ENCODE assay signal across 12 mouse cellular contexts in the genomic region with DNA sequence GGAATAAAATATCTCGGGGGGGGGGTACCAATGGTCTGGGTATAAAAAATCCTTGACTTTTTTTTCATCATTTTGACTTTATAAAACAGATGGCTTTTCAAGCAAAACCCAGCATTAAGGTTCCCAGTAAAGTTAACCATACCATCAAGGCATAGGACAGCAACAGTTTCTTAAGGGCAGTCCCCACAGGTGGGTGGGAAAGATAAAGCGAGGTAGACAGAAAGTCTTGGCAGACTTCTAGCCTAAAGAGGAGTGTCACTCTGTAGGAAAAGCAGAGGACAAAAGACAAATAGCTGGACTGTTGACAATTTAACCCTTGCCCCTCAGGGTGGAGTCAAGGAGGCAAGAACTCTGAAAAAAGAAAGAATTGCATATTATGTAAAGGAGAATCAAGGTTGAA. TPM values are rescaled to one million over a fixed set of nuclear protein-coding genes. Genes with fewer than 3 reads are reported as not detected.
DNase-seq lines count a peak whose midpoint lies in the region; ATAC-seq and TF ChIP-seq lines count a peak whose summit lies in the region.
"Had no signal": no experiment of that assay in that cellular context is flagged by ENCODE, and none has a peak within 500 bp of the region (broad histone marks: within the 10 kb centered on the region; RNA-seq: fewer than 3 reads in every experiment).

No protein-coding gene starts in this region.

- TF ChIP-seq POLR2A in MEL (IDR thresholded peaks at IDR 0.05; ENCODE audit: control insufficient read depth in 1 of 2, insufficient read depth in 1 of 2, low read depth in 1 of 2, low read length in 2 of 2, poor library complexity in 1 of 2): no peak

- H3K4me1 ChIP-seq in intestine, embryonic 14.5 days (replicated peaks; ENCODE audit: control insufficient read depth, insufficient read depth, low read length): peaks cover 17% of the 10 kb centered on the region
- peaks cover 9% of the 10 kb centered on the region; the same call in 1 of the 2 replicates for H3K4me1 ChIP-seq in intestine, postnatal 0 days (replicated peaks; ENCODE audit: control insufficient read depth, insufficient read depth, low read length)
- peaks cover 0 to 13% of the 10 kb centered on the region in 2 experiments; a peak in 3 of 4 replicates for H3K4me1 ChIP-seq in MEL (ENCODE audit: control insufficient read depth in 1 of 2, insufficient read depth in 2 of 2, low read length in 2 of 2)
- peaks cover 13% of the 10 kb centered on the region for H3K4me1 ChIP-seq in embryonic facial prominence, embryonic 14.5 days (ENCODE audit: control insufficient read depth, insufficient read depth, low read length)
- peaks cover 33 to 48% of the 10 kb centered on the region in 2 experiments for H3K4me1 ChIP-seq in liver, embryonic 14.5 days (replicated peaks; ENCODE audit: control insufficient read depth in 2 of 2, insufficient read depth in 2 of 2, low read length in 1 of 2)

- H3K27ac ChIP-seq in intestine, embryonic 14.5 days (ENCODE audit: low read depth): no peak overlapping the region
- no peak overlapping the region for H3K27ac ChIP-seq in intestine, postnatal 0 days (ENCODE audit: low read depth, low read length)
- H3K27ac ChIP-seq in MEL (ENCODE audit: control insufficient read depth, low read depth, low read length): no peak overlapping the region
- no peak overlapping the region for H3K27ac ChIP-seq in embryonic facial prominence, embryonic 14.5 days (replicated peaks; ENCODE audit: low read depth, low read length)
- peak overlapping the region; percentile 99 for H3K27ac ChIP-seq in liver, embryonic 14.5 days
- H3K27ac ChIP-seq: limb, embryonic 15.5 days had no signal

- intact Hi-C loops in left cerebral cortex, postnatal 10 days (cut with DNase I): no loop called here

- no peak for TF ChIP-seq RAD21 in MEL (IDR thresholded peaks at IDR 0.05; ENCODE audit: low read depth, low read length)

- no peaks in the 10 kb centered on the region for H3K27me3 ChIP-seq in intestine, embryonic 14.5 days (replicated peaks; ENCODE audit: control insufficient read depth, insufficient read depth, low read length)
- no peaks in the 10 kb centered on the region for H3K27me3 ChIP-seq in intestine, postnatal 0 days (replicated peaks; ENCODE audit: control insufficient read depth, insufficient read depth, low read length)
- H3K27me3 ChIP-seq in MEL (ENCODE audit: control insufficient read depth in 1 of 2, insufficient read depth in 2 of 2, low read length in 2 of 2): no peaks in the 10 kb centered on the region
- no peaks in the 10 kb centered on the region for H3K27me3 ChIP-seq in embryonic facial prominence, embryonic 14.5 days (replicated peaks; ENCODE audit: control insufficient read depth, insufficient read depth, low read length)
- no peaks in the 10 kb centered on the region for H3K27me3 ChIP-seq in liver, embryonic 14.5 days (ENCODE audit: control insufficient read depth, insufficient read depth, low read length)
- H3K27me3 ChIP-seq: limb, embryonic 15.5 days had no signal

- peaks cover 5% of the 10 kb centered on the region for H3K36me3 ChIP-seq in intestine, embryonic 14.5 days (ENCODE audit: control insufficient read depth, insufficient read depth, low read length)
- no peaks in the 10 kb centered on the region for H3K36me3 ChIP-seq in intestine, postnatal 0 days (ENCODE audit: control insufficient read depth, insufficient read depth)
- peaks cover 0 to 17% of the 10 kb centered on the region in 2 experiments; a peak in 3 of 4 replicates for H3K36me3 ChIP-seq in MEL (ENCODE audit: control insufficient read depth in 1 of 2, insufficient read depth in 2 of 2, low read length in 2 of 2)
- H3K36me3 ChIP-seq in embryonic facial prominence, embryonic 14.5 days (ENCODE audit: control insufficient read depth, insufficient read depth, low read length): peaks cover 2% of the 10 kb centered on the region; the same call in 1 of the 2 replicates
- peaks cover 24% of the 10 kb centered on the region for H3K36me3 ChIP-seq in liver, embryonic 14.5 days (replicated peaks; ENCODE audit: control insufficient read depth, insufficient read depth, low read depth)

- H3K9ac ChIP-seq in intestine, embryonic 14.5 days (ENCODE audit: low read length): no peak overlapping the region
- no peak overlapping the region for H3K9ac ChIP-seq in intestine, postnatal 0 days (ENCODE audit: low read depth, low read length)
- H3K9ac ChIP-seq in MEL (ENCODE audit: control insufficient read depth, low read depth, low read length, poor library complexity, severe bottlenecking): no peak overlapping the region
- no peak overlapping the region for H3K9ac ChIP-seq in embryonic facial prominence, embryonic 14.5 days (ENCODE audit: low read depth, low read length)
- H3K9ac ChIP-seq in liver, embryonic 14.5 days (replicated peaks): peak overlapping the region; percentile 93
- H3K9ac ChIP-seq: limb, embryonic 15.5 days had no signal

- ATAC-seq in intestine, embryonic 14.5 days (replicated peaks; ENCODE audit: low FRiP score, low TSS enrichment, low read depth): no peak
- no peak for ATAC-seq in intestine, postnatal 0 days
- ATAC-seq in embryonic facial prominence, embryonic 14.5 days (ENCODE audit: low read depth): no peak
- peak; percentile 67 for ATAC-seq in liver, embryonic 14.5 days (ENCODE audit: insufficient read depth)
- ATAC-seq: forebrain, postnatal 0 days; inflammation-experienced regulatory T-cells, adult 6 months had no signal

- 80% methylated on average over 2 of the region's 2 CpGs for WGBS in intestine, embryonic 14.5 days
- WGBS in intestine, postnatal 0 days: 66% methylated on average over 2 of the region's 2 CpGs
- WGBS in embryonic facial prominence, embryonic 14.5 days: 92% methylated on average over 2 of the region's 2 CpGs
- 19% methylated on average over 2 of the region's 2 CpGs for WGBS in liver, embryonic 14.5 days (ENCODE audit: insufficient replicate concordance)

- no peaks in the 10 kb centered on the region for H3K9me3 ChIP-seq in intestine, embryonic 14.5 days (ENCODE audit: control insufficient read depth, low read length)
- no peaks in the 10 kb centered on the region for H3K9me3 ChIP-seq in intestine, postnatal 0 days (ENCODE audit: control insufficient read depth)
- H3K9me3 ChIP-seq in MEL (replicated peaks; ENCODE audit: insufficient read depth, low read length): no peaks in the 10 kb centered on the region
- H3K9me3 ChIP-seq in embryonic facial prominence, embryonic 14.5 days (ENCODE audit: control insufficient read depth, low read length): no peaks in the 10 kb centered on the region
- no peaks in the 10 kb centered on the region for H3K9me3 ChIP-seq in liver, embryonic 14.5 days (ENCODE audit: control insufficient read depth, low read length)
- H3K9me3 ChIP-seq: limb, embryonic 15.5 days had no signal

- H3K4me2 ChIP-seq in intestine, embryonic 14.5 days (ENCODE audit: low read length): peak overlapping the region; percentile 89; the same call in 1 of the 2 replicates
- no peak overlapping the region for H3K4me2 ChIP-seq in intestine, postnatal 0 days (replicated peaks; ENCODE audit: low read depth)
- peak overlapping the region; percentile 89; the same call in 1 of the 2 replicates for H3K4me2 ChIP-seq in embryonic facial prominence, embryonic 14.5 days (ENCODE audit: low read depth, low read length)
- peak overlapping the region; percentile 99 for H3K4me2 ChIP-seq in liver, embryonic 14.5 days (ENCODE audit: low read depth)

- no peak for DNase-seq in intestine, embryonic 14.5 days (ENCODE audit: low spot score)
- peak; percentile 20 for DNase-seq in MEL (ENCODE audit: low read depth, low spot score)
- DNase-seq in embryonic facial prominence, embryonic 14.5 days (ENCODE audit: low spot score): no peak
- DNase-seq in liver, embryonic 14.5 days (ENCODE audit: low read depth in 3 of 3, low spot score in 3 of 3): peak; percentile 81 to 88 (median 87)
- DNase-seq in left cerebral cortex, postnatal 10 days (ENCODE audit: extremely low spot score in 1 of 2, low spot score in 2 of 2): no peak
- DNase-seq in urinary bladder, postnatal 14 days (ENCODE audit: low spot score): no peak
- no peak for DNase-seq in layer of hippocampus, adult 11-12 months (ENCODE audit: low spot score)
- DNase-seq: forebrain, postnatal 0 days; layer of hippocampus, adult 9-11 months had no signal

- peaks cover 19% of the 10 kb centered on the region for H3K79me2 ChIP-seq in MEL (ENCODE audit: control insufficient read depth, insufficient read depth, low read length, poor library complexity)

- no peak overlapping the region for H3K4me3 ChIP-seq in intestine, embryonic 14.5 days (ENCODE audit: low read depth, low read length)
- H3K4me3 ChIP-seq in intestine, postnatal 0 days (ENCODE audit: low read depth, low read length): no peak overlapping the region
- no peak overlapping the region for H3K4me3 ChIP-seq in MEL (ENCODE audit: control insufficient read depth in 1 of 2, insufficient read depth in 1 of 2, low read depth in 2 of 2, low read length in 2 of 2)
- no peak overlapping the region for H3K4me3 ChIP-seq in embryonic facial prominence, embryonic 14.5 days (ENCODE audit: low read depth, low read length)
- H3K4me3 ChIP-seq in liver, embryonic 14.5 days (ENCODE audit: insufficient read depth in 1 of 2, low read depth in 2 of 2, low read length in 2 of 2): peak overlapping the region; percentile 73 to 95

- no peak for TF ChIP-seq EP300 in MEL (IDR thresholded peaks at IDR 0.05; ENCODE audit: low read depth in 1 of 2, low read length in 2 of 2)
- TF ChIP-seq EP300 in liver, embryonic 14.5 days (IDR thresholded peaks at IDR 0.05; ENCODE audit: low read depth): peak; percentile 90

- no peak for TF ChIP-seq CTCF in intestine, postnatal 0 days (IDR thresholded peaks at IDR 0.05; ENCODE audit: low read depth)
- no peak for TF ChIP-seq CTCF in MEL (IDR thresholded peaks at IDR 0.05 in 2 of 3, conservative IDR thresholded peaks at IDR 0.05 in 1 of 3; ENCODE audit: control insufficient read depth in 1 of 3, insufficient read depth in 1 of 3, low read depth in 2 of 3, low read length in 3 of 3, poor library complexity in 1 of 3, severe bottlenecking in 1 of 3)
- no peak for TF ChIP-seq CTCF in liver, embryonic 14.5 days (IDR thresholded peaks at IDR 0.05; ENCODE audit: low read depth)

RNA-seq across cellular contexts. Expression of a gene that starts 1.5 kb away (rescaled TPM):
- polyA plus RNA-seq in intestine, embryonic 14.5 days (2014; fragmentation: Nextera tagmentation; extraction: Ambion mirVana): 194 and 198 TPM in 2 replicates
- polyA plus RNA-seq in intestine, postnatal 0 days (2015; fragmentation: Nextera tagmentation; extraction: Ambion mirVana): 94.1 and 108 TPM in 2 replicates
- 59.2 and 60.7 TPM in 2 replicates for total RNA-seq in MEL (2012; rRNA removed)
- polyA plus RNA-seq in MEL (2012; ENCODE audit: insufficient read depth in 1 of 2, insufficient read length in 2 of 2, low read depth in 1 of 2, low replicate concordance in 2 of 2, missing spikeins in 1 of 2): 10 to 100 TPM in 1 of 2 experiments, not detected in 1; 93.9 TPM
- 145 and 153 TPM in 2 replicates for polyA plus RNA-seq in embryonic facial prominence, embryonic 14.5 days (2014; fragmentation: Nextera tagmentation; extraction: Ambion mirVana)
- polyA plus RNA-seq in liver, embryonic 14.5 days (2012; rRNA removed): 21.0 and 43.2 TPM in 2 replicates
- polyA plus RNA-seq in liver, embryonic 14.5 days (2014; fragmentation: Nextera tagmentation; extraction: Ambion mirVana): 349 and 368 TPM in 2 replicates
- total RNA-seq in left cerebral cortex, postnatal 10 days (2021): 10 to 100 TPM; 49.7 to 52.4 TPM

RNA-seq across cellular contexts. Expression of a gene that starts 1.6 kb away (rescaled TPM):
- polyA plus RNA-seq in intestine, embryonic 14.5 days (2014; fragmentation: Nextera tagmentation; extraction: Ambion mirVana): 17.7 and 18.7 TPM in 2 replicates
- 33.3 and 34.2 TPM in 2 replicates for polyA plus RNA-seq in intestine, postnatal 0 days (2015; fragmentation: Nextera tagmentation; extraction: Ambion mirVana)
- total RNA-seq in MEL (2012; rRNA removed): 3.2 and 3.3 TPM in 2 replicates
- 1 to 10 TPM in 1 of 2 experiments, not detected in 1; 5.2 TPM for polyA plus RNA-seq in MEL (2012; ENCODE audit: insufficient read depth in 1 of 2, insufficient read length in 2 of 2, low read depth in 1 of 2, low replicate concordance in 2 of 2, missing spikeins in 1 of 2)
- polyA plus RNA-seq in embryonic facial prominence, embryonic 14.5 days (2014; fragmentation: Nextera tagmentation; extraction: Ambion mirVana): 9.9 and 11.9 TPM in 2 replicates
- 11.0 and 19.4 TPM in 2 replicates for polyA plus RNA-seq in liver, embryonic 14.5 days (2012; rRNA removed)
- 31.3 and 37.4 TPM in 2 replicates for polyA plus RNA-seq in liver, embryonic 14.5 days (2014; fragmentation: Nextera tagmentation; extraction: Ambion mirVana)
- 10 to 100 TPM; 20.4 to 21.5 TPM for total RNA-seq in left cerebral cortex, postnatal 10 days (2021)

RNA-seq across cellular contexts. Expression of a gene that starts 25.8 kb away (rescaled TPM):
- 0.89 and 2.3 TPM in 2 replicates for polyA plus RNA-seq in intestine, embryonic 14.5 days (2014; fragmentation: Nextera tagmentation; extraction: Ambion mirVana)
- polyA plus RNA-seq in intestine, postnatal 0 days (2015; fragmentation: Nextera tagmentation; extraction: Ambion mirVana): 0.47 and 1.5 TPM in 2 replicates
- not detected in 2 replicates for total RNA-seq in MEL (2012; rRNA removed)
- polyA plus RNA-seq in MEL (2012; ENCODE audit: insufficient read depth in 1 of 2, insufficient read length in 2 of 2, low read depth in 1 of 2, low replicate concordance in 2 of 2, missing spikeins in 1 of 2): under 1 TPM in 1 of 2 experiments, not detected in 1; 0.04 TPM
- 4.6 and 5.6 TPM in 2 replicates for polyA plus RNA-seq in embryonic facial prominence, embryonic 14.5 days (2014; fragmentation: Nextera tagmentation; extraction: Ambion mirVana)
- not detected in 2 replicates for polyA plus RNA-seq in liver, embryonic 14.5 days (2012; rRNA removed)
- polyA plus RNA-seq in liver, embryonic 14.5 days (2014; fragmentation: Nextera tagmentation; extraction: Ambion mirVana): not detected in 2 replicates
- 1 to 10 TPM; 1.3 to 1.6 TPM for total RNA-seq in left cerebral cortex, postnatal 10 days (2021)
- polyA plus RNA-seq: inflammation-experienced regulatory T-cells, adult 6 months had no signal

Comparison
In these comparisons a context has a peak if more than half of its experiments do, and no peak if none do; other contexts are left out.
1. DNase-seq: peak in MEL (single experiment) and liver, embryonic 14.5 days (3 of 3); none in intestine, embryonic 14.5 days (single experiment), embryonic facial prominence, embryonic 14.5 days (single experiment), left cerebral cortex, postnatal 10 days (0 of 2), urinary bladder, postnatal 14 days (single experiment) and layer of hippocampus, adult 11-12 months (single experiment).
2. H3K4me3 ChIP-seq: peak in liver, embryonic 14.5 days (2 of 2); none in intestine, embryonic 14.5 days (single experiment), intestine, postnatal 0 days (single experiment), MEL (0 of 2) and embryonic facial prominence, embryonic 14.5 days (single experiment).